Mouse (Mus musculus) CD4-positive helper T cell, adult 2 months (primary cell): ENCODE measurements around the gene Zfp746.

Experiments used
- DNase-seq: peaks from one replicate; pipeline ENCODE4 v3.0.0-alpha.2; 2012; ENCODE audit warnings: low read depth, missing footprints, low spot score

Gene Zfp746

GRCm38 (mm10) chr6:48047450-48048351, 38.7 kb downstream of the Zfp746 start:
- DNase-seq, result peak; percentile 36

GRCm38 (mm10) chr6:48047114-48047449, 39.3 kb downstream of the Zfp746 start:
- DNase-seq, result peak; percentile 24

GRCm38 (mm10) chr6:48032661-48033060, 53.7 kb downstream of the Zfp746 start:
- no peak for DNase-seq

- no peak for DNase-seq
These were observed 60.3 kb downstream of the Zfp746 start for GRCm38 (mm10) chr6:48025905-48026660.

- DNase-seq, result no peak
These were observed 61.4 kb downstream of the Zfp746 start for GRCm38 (mm10) chr6:48024994-48025345.

GRCm38 (mm10) chr6:48024330-48024993, 61.9 kb downstream of the Zfp746 start:
- no peak for DNase-seq

GRCm38 (mm10) chr6:48022672-48023071, 63.7 kb downstream of the Zfp746 start:
- DNase-seq, result no peak

- no peak for DNase-seq
These were observed 64.7 kb downstream of the Zfp746 start for GRCm38 (mm10) chr6:48021678-48022077.

- DNase-seq, result no peak
These were observed 66.4 kb downstream of the Zfp746 start for GRCm38 (mm10) chr6:48020006-48020405.

GRCm38 (mm10) chr6:48016841-48017240, 69.6 kb downstream of the Zfp746 start:
- no peak for DNase-seq

GRCm38 (mm10) chr6:48016090-48016521, 70.3 kb downstream of the Zfp746 start:
- peak; percentile 83 for DNase-seq
